Mouse (Mus musculus) E14TG2a.4 (cell line): ENCODE data around the gene Wnt4.

ENCODE experiments used
- CTCF ChIP-seq: conservative IDR thresholded peaks from 2 replicates; pipeline ENCODE4 v1.5.1; 2014; ENCODE audit warnings: low read length
- NANOG ChIP-seq: IDR thresholded peaks from 2 replicates; pipeline ENCODE4 v1.6.1; 2014; ENCODE audit warnings: borderline replicate concordance, low read length, mixed read lengths
- POU5F1 ChIP-seq: IDR thresholded peaks from 2 replicates; pipeline ENCODE4 v1.6.1; 2014; ENCODE audit warnings: low read length, borderline replicate concordance

DNA sequence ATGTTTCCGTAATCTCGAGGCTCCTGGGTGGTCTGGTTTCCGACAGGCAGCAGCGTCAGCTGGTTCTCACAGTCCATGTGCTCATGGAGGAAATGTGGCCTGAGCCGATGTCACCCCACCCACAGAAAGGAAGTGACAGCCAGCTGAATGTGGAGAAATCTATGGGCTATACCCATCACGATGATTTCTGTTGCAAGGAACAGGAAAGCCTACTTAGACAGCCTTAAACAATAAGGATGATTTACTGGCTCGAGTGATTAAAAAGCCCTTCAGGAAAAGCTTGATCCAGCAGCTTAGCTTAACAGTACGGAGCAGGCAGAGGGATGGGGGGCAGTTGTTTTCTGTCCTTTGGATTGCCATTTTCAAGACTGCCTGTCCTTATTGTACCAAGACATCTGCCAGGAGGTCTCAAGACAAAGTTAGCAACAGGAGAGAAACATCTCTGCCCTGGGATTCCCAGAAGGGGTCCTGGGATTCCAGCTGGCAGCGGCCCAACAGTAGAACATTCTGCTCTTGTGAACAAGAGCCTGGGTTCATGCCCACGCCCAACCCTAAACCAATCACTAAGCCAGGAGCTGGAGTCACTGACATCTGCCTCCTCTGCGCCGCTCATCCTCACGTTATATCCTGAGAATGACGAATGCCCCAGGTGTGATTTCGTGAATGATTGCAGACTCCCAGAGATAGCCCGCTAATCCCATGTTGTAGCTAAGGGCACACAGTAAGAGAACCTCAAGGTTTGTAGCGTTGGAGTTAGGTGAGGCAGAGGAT is 22.9 kb upstream of the Wnt4 start:
- no peak for TF ChIP-seq CTCF
- no peak for TF ChIP-seq POU5F1
- no peak for TF ChIP-seq NANOG
